Mouse (Mus musculus) embryonic facial prominence, embryonic 11.5 days (tissue): ENCODE data around the gene Vps18. TPM values are rescaled to one million over a fixed set of nuclear protein-coding genes. Genes with fewer than 3 reads are reported as not detected.
A peak's percentile ranks its signal among the peaks of the same experiment; 100 is the strongest.

Source experiments
- ATAC-seq: fragments of 200-750 bp; cut with Nextera tagmentation; replicated peaks from 2 replicates; pipeline ENCODE4 v1.8.0; 2017; ENCODE audit warnings: low read depth; ENCODE audit not compliant: insufficient number of reproducible peaks, low FRiP score, low TSS enrichment
- DNase-seq: peaks from one replicate; pipeline ENCODE4 v3.0.0-alpha.2; 2015; ENCODE audit warnings: low spot score
- H3K27ac ChIP-seq: fragments of 300-500 bp; sonication (generic); replicated peaks from 2 replicates; pipeline ENCODE4 v1.5.1; 2014; ENCODE audit warnings: mild to moderate bottlenecking, low read depth, low read length, control low read depth
- H3K27me3 ChIP-seq: fragments of 300-500 bp; sonication (generic); 2 replicates; pipeline ENCODE4 v1.6.1; 2014; ENCODE audit warnings: mild to moderate bottlenecking, low read length, moderate library complexity, mixed read lengths; ENCODE audit not compliant: control insufficient read depth, insufficient read depth
- H3K36me3 ChIP-seq: fragments of 300-500 bp; sonication (generic); replicated peaks from 2 replicates; pipeline ENCODE4 v1.6.1; 2014; ENCODE audit warnings: low read depth, mild to moderate bottlenecking, low read length, moderate library complexity, mixed read lengths; ENCODE audit not compliant: control insufficient read depth, insufficient read depth
- H3K4me1 ChIP-seq: fragments of 300-500 bp; sonication (generic); 2 replicates; pipeline ENCODE4 v1.6.1; 2014; ENCODE audit warnings: low read length, mixed read lengths; ENCODE audit not compliant: control insufficient read depth, insufficient read depth
- H3K4me2 ChIP-seq: fragments of 300-500 bp; sonication (generic); 2 replicates; pipeline ENCODE4 v1.6.1; 2014; ENCODE audit warnings: low read depth, mild to moderate bottlenecking, control low read depth, low read length, moderate library complexity
- H3K4me3 ChIP-seq: fragments of 300-500 bp; sonication (generic); 2 replicates; pipeline ENCODE4 v1.5.1; 2014; ENCODE audit warnings: low read depth, low read length, control low read depth
- H3K9ac ChIP-seq: fragments of 300-500 bp; sonication (generic); replicated peaks from 2 replicates; pipeline ENCODE4 v1.6.1; 2014; ENCODE audit warnings: mild to moderate bottlenecking, control low read depth, low read length
- H3K9me3 ChIP-seq: fragments of 300-500 bp; sonication (generic); replicated peaks from 2 replicates; pipeline ENCODE4 v1.6.1; 2016; ENCODE audit warnings: mild to moderate bottlenecking, low read length, inconsistent platforms, mixed read lengths; ENCODE audit not compliant: control insufficient read depth
- WGBS: fragments of 180-500 bp; shearing (Covaris S2); extraction: QIAGEN DNeasy Blood & Tissue Kit; methylation state at CpG from one replicate; pipeline ENCODE4 v1.1.7; 2014; 5-methylcytosine and 5-hydroxymethylcytosine counted together
- polyA plus RNA-seq: library from polyadenylated mRNA; unstranded; fragments of >200 nt; fragmentation: Nextera tagmentation; extraction: Ambion mirVana; gene quantifications from 2 replicates; pipeline ENCODE4 v1.2.1, GENCODE M21; 2014

Vps18 gene
- 9.2 and 9.6 TPM in 2 replicates for polyA plus RNA-seq

DNA sequence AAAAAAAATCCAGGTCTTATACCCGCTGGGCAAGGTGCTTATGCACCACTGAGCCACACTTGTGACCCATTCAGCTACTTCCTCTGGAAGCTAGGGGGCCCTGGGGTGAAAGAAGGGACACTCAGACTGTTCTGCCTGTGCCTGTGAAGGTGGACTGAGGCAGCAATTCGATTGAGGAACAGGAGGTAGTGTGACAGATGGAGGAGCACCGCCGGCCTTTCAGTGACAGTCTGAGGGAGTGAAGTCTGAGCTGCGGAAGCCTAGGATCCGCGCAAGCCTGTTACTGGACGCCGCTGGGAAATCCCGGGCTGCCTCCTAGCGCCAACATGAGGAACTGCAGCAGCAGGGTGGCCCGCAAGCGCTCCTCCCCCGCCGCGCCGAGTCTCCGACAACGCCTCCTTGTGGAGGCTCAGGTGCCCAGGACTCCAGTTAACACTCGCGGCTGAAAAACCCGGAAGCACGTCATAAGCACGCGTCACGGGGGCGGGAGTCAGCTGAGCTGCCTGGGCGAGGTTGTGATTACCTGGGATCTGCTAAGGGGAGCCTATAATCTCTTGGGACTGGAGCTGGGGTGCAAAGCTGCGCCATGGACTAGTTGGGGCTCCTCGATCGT, at the start of gene Vps18:
Gene Vps18, plus strand, starts transcription at position 471 of the 613 bp plus-strand sequence.
- H3K4me1 ChIP-seq = no peaks in the 10 kb centered on the region
- H3K27me3 ChIP-seq = no peaks in the 10 kb centered on the region
- 1% methylated on average over 31 of the region's 31 CpGs for WGBS
- H3K36me3 ChIP-seq = peaks cover 2% of the 10 kb centered on the region
- H3K9ac ChIP-seq = peak within 1 kb of the TSS; percentile 64
- peak within 1 kb of the TSS; percentile 54 for H3K4me3 ChIP-seq
- DNase-seq (peak; percentile 99), ATAC-seq (peak; percentile 91)
- no peaks in the 10 kb centered on the region for H3K9me3 ChIP-seq
- H3K4me2 ChIP-seq = peak within 1 kb of the TSS; percentile 48
- H3K27ac ChIP-seq = no peak within 1 kb of the TSS

- no peak overlapping the region for H3K27ac ChIP-seq
- WGBS = 69% methylated on average over 4 of the region's 4 CpGs
Observed at GRCm38 (mm10) chr2:119240075-119240818, 48.3 kb upstream of the Vps18 start.

DNA sequence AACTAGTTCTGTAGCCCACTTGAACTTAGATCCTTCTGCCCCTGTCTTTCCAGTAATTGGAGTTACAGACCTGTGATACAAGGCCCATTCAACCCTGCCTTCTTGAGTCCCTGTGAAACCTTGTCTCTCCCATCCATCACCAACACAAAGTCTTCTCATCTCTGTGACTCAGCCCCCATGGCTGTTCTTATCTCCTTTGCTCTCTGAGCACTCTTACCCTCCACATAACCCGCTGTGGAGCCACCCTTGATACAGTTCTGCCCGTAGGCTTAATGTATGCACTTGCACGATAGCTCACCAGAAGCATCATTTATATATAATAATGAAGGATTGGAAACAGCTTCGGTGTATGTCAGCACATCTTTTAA, 47.7 kb upstream of the Vps18 start:
- H3K4me3 ChIP-seq = no peak overlapping the region
- H3K9me3 ChIP-seq = no peaks in the 10 kb centered on the region
- no peak overlapping the region for H3K9ac ChIP-seq
- no peak for DNase-seq
- H3K36me3 ChIP-seq = no peaks in the 10 kb centered on the region
- H3K27ac ChIP-seq = no peak overlapping the region
- WGBS = 89% methylated on average over 4 of the region's 4 CpGs
- H3K4me2 ChIP-seq = no peak overlapping the region
- no peak for ATAC-seq
- 0 out of 2 replicates have a peak, but pooled peaks cover 5% of the 10 kb centered on the region for H3K4me1 ChIP-seq
- peaks cover 35% of the 10 kb centered on the region for H3K27me3 ChIP-seq

More at GRCm38 (mm10) chr2:119240075-119240818, 48.3 kb upstream of the Vps18 start:
- Histone ChIP-seq H3K9ac (no peak overlapping the region), H3K4me3 (no peak overlapping the region), H3K9me3 (no peaks in the 10 kb centered on the region), H3K4me2 (no peak overlapping the region), H3K36me3 (no peaks in the 10 kb centered on the region), H3K27me3 (peaks cover 35% of the 10 kb centered on the region), H3K4me1 (0 out of 2 replicates have a peak, but pooled peaks cover 5% of the 10 kb centered on the region)
- no peak for DNase-seq
- no peak for ATAC-seq

DNA sequence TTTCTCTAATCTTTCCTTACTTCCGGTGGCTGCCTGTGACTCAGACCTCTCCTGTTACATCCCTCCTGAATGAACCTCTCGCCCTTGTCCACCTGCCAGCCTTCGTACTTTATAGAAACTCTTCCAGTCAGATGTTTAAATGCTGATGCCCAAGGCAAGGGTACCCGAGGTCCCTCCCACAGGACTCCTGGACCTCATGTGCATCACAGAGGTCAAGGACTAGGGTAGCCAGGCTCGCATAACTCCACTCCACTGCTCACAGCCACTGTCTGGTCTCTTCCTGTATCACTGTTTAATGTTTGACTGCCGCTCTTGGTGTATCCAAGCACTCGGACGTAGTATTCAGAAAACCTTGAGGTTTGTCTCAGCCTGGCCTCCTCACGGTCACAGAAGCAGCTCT, 46.0 kb upstream of the Vps18 start:
- H3K36me3 ChIP-seq = no peaks in the 10 kb centered on the region
- ATAC-seq (no peak), DNase-seq (no peak)
- H3K9me3 ChIP-seq = no peaks in the 10 kb centered on the region
- 77% methylated on average over 9 of the region's 9 CpGs for WGBS
- H3K27ac ChIP-seq = no peak overlapping the region
- no peak overlapping the region for H3K9ac ChIP-seq
- no peak overlapping the region for H3K4me2 ChIP-seq
- peaks cover 18% of the 10 kb centered on the region for H3K27me3 ChIP-seq
- no peak overlapping the region for H3K4me3 ChIP-seq
- 0 out of 2 replicates have a peak, but pooled peaks cover under 1% of the 10 kb centered on the region for H3K4me1 ChIP-seq

GRCm38 (mm10) chr2:119245246-119245645, 43.3 kb upstream of the Vps18 start:
- no peaks in the 10 kb centered on the region; the same call in 1 of the 2 replicates for H3K27me3 ChIP-seq
- 86% methylated on average over 7 of the region's 7 CpGs for WGBS
- DNase-seq = no peak
- H3K4me1 ChIP-seq = no peaks in the 10 kb centered on the region
- no peak overlapping the region for H3K4me2 ChIP-seq
- no peak overlapping the region for H3K27ac ChIP-seq
- no peak for ATAC-seq
- H3K36me3 ChIP-seq = no peaks in the 10 kb centered on the region
- no peak overlapping the region for H3K4me3 ChIP-seq
- H3K9ac ChIP-seq = no peak overlapping the region
- no peaks in the 10 kb centered on the region for H3K9me3 ChIP-seq

- no peaks in the 10 kb centered on the region for H3K9me3 ChIP-seq
- WGBS = 84% methylated on average over 9 of the region's 9 CpGs
- no peak overlapping the region for H3K27ac ChIP-seq
- no peaks in the 10 kb centered on the region for H3K4me1 ChIP-seq
- H3K4me3 ChIP-seq = no peak overlapping the region
- H3K9ac ChIP-seq = no peak overlapping the region
- H3K4me2 ChIP-seq = no peak overlapping the region
- H3K27me3 ChIP-seq = no peaks in the 10 kb centered on the region
- ATAC-seq = no peak
- H3K36me3 ChIP-seq = no peaks in the 10 kb centered on the region
- DNase-seq = no peak
Observed at GRCm38 (mm10) chr2:119247904-119248303, 40.6 kb upstream of the Vps18 start.

DNA sequence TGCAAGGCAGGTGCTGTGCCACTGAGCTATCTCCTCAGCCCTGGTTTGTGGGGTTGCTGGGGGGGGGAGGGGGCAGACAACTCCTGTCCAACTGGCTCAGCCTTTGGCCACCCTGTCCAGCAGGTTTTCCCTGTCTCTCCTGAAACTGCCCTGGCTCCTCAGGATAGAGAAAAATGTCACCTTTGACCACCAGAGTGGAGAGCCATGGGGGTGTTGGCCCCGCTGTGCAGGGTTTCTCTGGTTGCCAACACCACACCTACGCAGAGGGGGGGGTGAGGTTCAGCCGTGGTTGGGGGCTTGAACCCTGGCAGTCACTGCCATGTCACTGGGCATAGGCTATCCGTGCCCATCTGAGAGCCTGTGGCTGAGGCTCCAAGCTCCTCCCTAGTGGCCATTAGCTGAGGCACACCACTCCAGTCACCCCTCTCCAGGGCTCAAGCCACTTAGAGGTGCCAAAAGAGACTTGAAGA, 38.9 kb upstream of the Vps18 start:
- Histone ChIP-seq H3K4me2 (no peak overlapping the region), H3K4me1 (no peaks in the 10 kb centered on the region), H3K27me3 (no peaks in the 10 kb centered on the region), H3K9ac (no peak overlapping the region), H3K9me3 (no peaks in the 10 kb centered on the region), H3K36me3 (no peaks in the 10 kb centered on the region), H3K27ac (no peak overlapping the region), H3K4me3 (no peak overlapping the region)
- WGBS = 58% methylated on average over 4 of the region's 4 CpGs
- no peak for DNase-seq
- ATAC-seq = no peak

DNA sequence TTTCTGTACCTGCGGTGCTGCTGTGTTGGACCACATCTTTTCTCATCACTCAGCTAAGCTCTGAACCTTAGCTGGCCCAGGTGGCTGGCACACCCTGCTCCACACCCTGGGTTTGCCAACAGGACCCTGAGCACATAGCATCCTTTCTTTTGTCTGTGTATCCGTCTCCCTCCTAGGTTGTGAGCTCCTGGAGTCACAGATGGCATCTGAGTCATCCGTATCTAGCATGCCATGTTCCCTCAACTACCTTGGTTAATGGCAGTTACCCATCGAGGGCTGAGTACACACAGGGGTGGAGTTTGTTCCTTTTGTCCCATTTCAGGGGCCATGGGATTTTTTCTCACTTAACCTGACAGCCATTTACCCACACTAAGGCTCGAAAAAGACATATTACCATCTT, 38.2 kb upstream of the Vps18 start:
- Histone ChIP-seq H3K36me3 (no peaks in the 10 kb centered on the region), H3K27me3 (no peaks in the 10 kb centered on the region), H3K4me3 (no peak overlapping the region), H3K4me2 (no peak overlapping the region), H3K9me3 (no peaks in the 10 kb centered on the region), H3K4me1 (no peaks in the 10 kb centered on the region), H3K27ac (no peak overlapping the region), H3K9ac (0 out of 2 replicates have a peak overlapping the region, but pooled peaks have one; percentile 9)
- DNase-seq (no peak), ATAC-seq (no peak)
- 61% methylated on average over 5 of the region's 5 CpGs for WGBS
